Mouse (Mus musculus): Measurements from ENCODE around the gene Kcnh1.

Gene Kcnh1

GRCm38 (mm10) chr1:192324223-192324622, 133.6 kb downstream of the Kcnh1 start:
- no peak for DNase-seq (ENCODE audit: low spot score in 2 of 2)

GRCm38 (mm10) chr1:192327052-192327451, 136.5 kb downstream of the Kcnh1 start:
- no peak for DNase-seq (ENCODE audit: low spot score in 2 of 2)

DNA sequence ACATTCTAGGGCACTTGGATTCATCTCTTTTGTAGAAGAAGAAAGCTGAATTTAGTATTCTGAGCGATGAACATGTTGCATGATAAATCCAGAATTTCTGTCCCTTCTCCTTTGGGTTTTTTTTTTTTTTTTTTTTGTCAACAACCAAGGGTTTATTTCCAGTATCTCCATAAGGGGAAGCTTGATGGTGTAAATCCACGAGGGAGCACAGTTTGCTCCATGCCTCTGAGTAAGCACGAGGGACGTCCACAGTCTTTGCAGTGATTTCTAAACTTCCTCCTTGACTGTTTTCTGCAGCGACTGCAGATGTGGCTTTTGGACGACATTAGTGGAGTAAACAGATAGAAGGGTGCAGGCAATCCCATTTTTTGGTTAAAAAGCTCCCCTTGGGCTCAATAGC, 140.6 kb downstream of the Kcnh1 start:
- no peak for DNase-seq (ENCODE audit: low spot score in 2 of 2)

GRCm38 (mm10) chr1:192336029-192336428, 145.5 kb downstream of the Kcnh1 start:
- peak; percentile 52 to 56 for DNase-seq (ENCODE audit: low spot score in 2 of 2)

DNA sequence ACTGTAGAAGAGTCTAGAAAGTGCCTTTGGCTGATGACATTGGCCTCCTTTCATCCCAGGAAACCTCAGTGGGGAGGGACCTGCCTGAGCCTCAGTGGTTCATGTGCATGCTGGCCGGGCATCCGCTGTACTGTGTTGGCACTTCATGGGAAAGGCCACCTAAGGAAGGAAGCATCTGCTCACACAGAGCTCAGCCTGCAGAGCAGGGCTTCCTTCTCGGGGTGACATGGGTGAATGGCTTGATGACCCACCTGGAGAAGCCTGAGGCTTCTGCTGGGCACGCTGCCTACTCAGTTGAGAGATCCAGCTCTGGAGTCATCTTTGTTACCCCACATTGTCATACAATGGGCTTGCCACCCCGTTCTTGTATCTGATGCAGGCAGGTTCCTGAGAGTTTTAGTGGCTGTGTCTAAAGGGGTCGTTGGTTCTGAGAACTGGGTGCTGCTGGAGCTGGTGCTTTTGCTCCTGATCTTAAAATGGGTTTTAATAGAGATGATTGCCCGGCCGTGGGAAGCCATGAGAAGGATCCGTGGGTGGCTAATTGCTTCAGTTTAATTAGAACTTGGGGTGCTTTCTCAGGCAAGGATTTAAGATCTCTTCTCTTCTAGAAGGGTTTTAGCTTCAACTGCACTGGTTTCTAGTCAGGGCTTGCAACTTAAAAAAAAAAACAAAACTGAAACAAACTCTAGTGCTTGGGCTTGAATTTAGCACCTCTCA, 148.9 kb downstream of the Kcnh1 start:
- peak in 1 of 2 experiments; percentile 56 for DNase-seq (ENCODE audit: low spot score in 2 of 2)

DNA sequence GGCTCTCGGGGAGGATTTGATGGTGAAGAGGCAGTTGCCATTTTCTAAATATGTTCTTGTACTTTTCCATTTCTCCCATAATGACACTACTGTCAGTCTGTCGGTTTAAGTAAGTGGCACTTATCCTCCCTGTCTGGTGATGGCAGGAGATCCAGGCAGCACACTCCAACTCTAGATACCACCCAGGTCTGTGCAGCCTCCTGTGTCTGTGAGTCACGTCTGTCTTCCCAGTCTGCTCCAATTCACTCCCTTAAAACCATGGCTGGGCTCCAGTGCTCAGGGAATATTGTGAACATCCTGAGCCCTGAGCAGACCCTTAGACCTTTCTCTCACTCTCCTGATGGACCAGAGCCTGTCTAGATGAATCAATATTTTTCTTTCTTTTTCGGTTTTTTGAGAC, 151.2 kb downstream of the Kcnh1 start:
- no peak for DNase-seq (ENCODE audit: low spot score in 2 of 2)

DNA sequence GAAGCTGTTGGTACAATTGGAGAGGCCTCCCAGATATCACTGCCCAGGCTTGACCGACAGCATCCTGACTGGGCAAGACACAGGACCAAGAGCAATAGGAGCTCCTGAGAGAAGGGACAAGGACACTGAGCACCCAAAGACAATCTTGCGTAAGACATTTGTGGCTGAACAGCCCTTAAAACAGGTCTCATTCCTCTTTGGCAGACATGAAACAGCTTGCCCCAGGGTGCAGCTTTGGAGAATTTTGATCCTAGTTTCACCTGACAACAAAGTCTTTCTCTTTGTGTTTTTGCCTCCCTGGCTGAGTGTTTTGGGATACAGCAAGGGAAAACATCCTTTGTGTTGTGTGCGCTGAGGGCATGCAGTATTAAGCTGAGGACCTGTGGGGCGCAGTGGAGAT, 153.4 kb downstream of the Kcnh1 start:
- no peak for DNase-seq (ENCODE audit: low spot score in 2 of 2)

DNA sequence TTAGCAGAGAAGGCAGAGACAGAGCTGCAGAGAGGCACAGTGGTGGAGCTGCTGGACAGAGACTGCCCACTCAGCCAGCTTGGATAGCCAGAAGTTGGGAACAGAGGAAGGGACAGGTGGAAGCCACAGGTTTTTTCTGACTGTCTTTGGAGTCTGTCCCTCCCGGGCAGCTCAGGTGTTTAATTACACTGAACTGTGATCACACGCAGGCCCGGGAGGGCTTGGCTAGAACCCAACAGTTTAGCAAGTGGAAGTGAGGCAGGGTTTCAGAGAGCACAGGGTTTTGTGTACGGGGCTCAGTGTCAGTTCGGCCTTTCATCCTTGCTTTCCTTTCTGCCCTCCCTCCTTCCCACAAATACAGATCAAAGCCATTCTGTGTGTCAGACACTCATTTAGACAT, 156.8 kb downstream of the Kcnh1 start:
- no peak for DNase-seq (ENCODE audit: low spot score in 2 of 2)

DNA sequence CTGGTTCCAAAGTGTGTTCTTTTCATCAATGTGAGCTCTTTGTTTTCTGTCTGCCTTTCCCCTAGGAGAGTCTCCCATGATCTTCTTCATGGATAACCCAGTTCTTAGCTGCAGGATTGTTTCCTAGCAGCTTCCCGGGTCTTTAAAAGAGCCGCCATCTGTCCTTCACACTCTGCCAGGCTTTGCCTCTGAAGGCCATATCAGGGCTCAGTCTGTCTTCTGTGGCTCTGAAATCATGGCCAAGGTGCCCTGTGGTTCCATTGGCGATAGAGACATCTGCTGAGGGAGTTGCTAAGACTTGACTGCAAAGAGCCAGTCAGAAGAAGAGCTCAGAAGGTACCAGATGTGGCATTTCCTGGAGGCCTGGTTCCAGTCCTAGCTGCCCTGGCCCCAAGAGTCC, 165.7 kb downstream of the Kcnh1 start:
- DNase-seq (ENCODE audit: low spot score in 2 of 2), result no peak

- peak in 1 of 2 experiments; percentile 36 for DNase-seq (ENCODE audit: low spot score in 2 of 2)
These were observed 168.6 kb downstream of the Kcnh1 start for GRCm38 (mm10) chr1:192359212-192359611.

GRCm38 (mm10) chr1:192368336-192368735, 177.8 kb downstream of the Kcnh1 start:
- DNase-seq (ENCODE audit: low spot score in 2 of 2), result peak; percentile 61 to 73

GRCm38 (mm10) chr1:192371943-192372614, 181.5 kb downstream of the Kcnh1 start:
- DNase-seq (ENCODE audit: low spot score in 2 of 2), result no peak

GRCm38 (mm10) chr1:192378546-192379075, 188.0 kb downstream of the Kcnh1 start:
- DNase-seq (ENCODE audit: low spot score in 2 of 2), result no peak

DNA sequence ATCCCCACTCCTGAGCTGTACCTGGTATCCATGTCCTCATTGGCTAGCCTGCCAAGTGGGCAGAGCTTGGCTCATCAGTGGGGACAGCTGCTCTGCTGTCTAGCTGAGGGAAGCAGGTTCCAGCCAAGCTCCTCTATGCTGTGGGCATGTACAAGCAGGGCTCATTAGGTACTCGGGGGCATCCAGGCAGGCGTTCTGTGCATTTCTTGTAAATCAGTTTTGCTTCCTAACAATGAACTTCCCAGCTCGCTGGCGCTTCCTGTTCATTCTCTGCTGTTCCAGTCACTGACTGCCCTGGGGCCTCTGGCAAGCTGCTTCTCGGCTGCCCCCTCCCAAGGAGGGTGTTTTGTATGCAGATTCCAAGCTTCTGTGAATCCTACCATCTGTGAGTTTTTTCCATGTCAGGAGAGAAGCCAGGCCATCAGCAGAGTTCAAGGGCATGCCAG, 190.0 kb downstream of the Kcnh1 start:
- no peak for DNase-seq (ENCODE audit: low spot score in 2 of 2)

DNA sequence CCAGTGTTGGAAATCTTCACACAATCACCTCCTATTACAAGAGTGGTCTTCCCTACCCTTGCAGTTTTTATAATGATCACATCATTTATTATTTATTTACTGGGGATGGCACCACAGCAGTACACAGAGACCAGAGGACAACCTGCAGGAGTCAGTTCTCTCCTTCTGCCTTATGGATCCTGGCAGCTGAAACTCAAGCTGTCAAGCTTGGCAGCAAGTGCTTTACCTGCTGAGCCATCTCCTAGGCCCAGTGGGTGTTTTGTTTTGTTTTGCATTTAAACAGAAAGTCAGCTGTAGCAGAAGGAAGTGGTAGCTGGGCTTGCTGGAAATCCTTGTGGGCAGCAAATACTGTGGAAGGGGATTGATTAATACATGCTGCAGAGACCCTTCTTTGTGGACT, 197.1 kb downstream of the Kcnh1 start:
- peak in 1 of 2 experiments; percentile 17 for DNase-seq (ENCODE audit: low spot score in 2 of 2)

DNA sequence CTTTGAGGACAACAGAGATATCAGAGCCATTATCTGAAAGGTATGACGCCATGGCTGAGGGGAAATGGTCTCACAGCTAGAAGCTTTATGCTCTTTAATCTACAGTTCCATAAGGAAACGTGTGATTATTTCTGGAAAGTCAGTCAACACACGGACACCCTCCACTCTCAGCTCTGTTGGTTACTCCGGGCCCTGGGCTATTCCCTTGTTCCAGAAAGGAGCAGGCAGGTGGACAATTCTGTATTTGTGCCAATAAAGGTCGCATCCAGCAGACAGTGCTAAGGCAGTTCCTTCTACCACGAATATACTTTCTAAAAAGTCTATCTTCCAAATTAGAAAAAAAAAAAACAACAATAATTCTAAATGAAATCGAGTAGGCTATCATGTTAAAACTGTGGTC, 200.5 kb downstream of the Kcnh1 start:
- DNase-seq (ENCODE audit: low spot score in 2 of 2), result no peak

GRCm38 (mm10) chr1:192392232-192392631, 201.7 kb downstream of the Kcnh1 start:
- no peak for DNase-seq (ENCODE audit: low spot score in 2 of 2)

- DNase-seq (ENCODE audit: low spot score in 2 of 2), result peak in 1 of 2 experiments; percentile 31
These were observed 209.3 kb downstream of the Kcnh1 start for GRCm38 (mm10) chr1:192399667-192400490.

- no peak for DNase-seq (ENCODE audit: low spot score in 2 of 2)
These were observed 210.4 kb downstream of the Kcnh1 start for GRCm38 (mm10) chr1:192400991-192401390.

GRCm38 (mm10) chr1:192402911-192403704, 212.5 kb downstream of the Kcnh1 start:
- DNase-seq (ENCODE audit: low spot score in 2 of 2), result no peak

DNA sequence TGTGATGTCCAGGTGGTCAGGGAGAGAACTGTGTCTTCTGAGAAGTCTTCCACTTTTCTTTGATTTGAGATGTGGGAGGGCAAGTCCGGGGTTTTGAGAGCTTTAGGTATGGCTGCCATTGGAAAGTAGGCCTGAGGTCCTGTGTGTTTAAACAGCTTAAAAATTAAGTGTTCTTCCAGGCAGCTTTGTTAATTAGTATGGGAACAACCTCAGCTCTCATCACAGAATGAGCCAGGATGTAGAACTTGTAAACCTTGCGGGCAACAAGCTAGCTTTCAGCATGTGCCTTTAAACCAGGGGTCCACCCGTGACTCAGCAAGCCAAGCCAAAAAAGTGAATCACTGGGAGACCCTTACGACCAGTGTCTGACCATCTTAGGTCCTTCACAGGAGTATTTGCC, 214.6 kb downstream of the Kcnh1 start:
- DNase-seq (ENCODE audit: low spot score in 2 of 2), result no peak
